Mouse (Mus musculus) embryonic facial prominence, embryonic 14.5 days (tissue): ENCODE measurements at regions not wholly inside any gene's neighbourhood (a gene's known extent, or its start where the extent isn't known, plus 50 kb on each side); places are given as distances from the start of the nearest gene placed in this dataset.

Experiments
- ATAC-seq: fragments of 200-750 bp; cut with Nextera tagmentation; 2 replicates; pipeline ENCODE4 v1.8.0; 2017; ENCODE audit warnings: low read depth, moderate number of reproducible peaks, moderate TSS enrichment
- DNase-seq: peaks from one replicate; pipeline ENCODE4 v3.0.0-alpha.2; 2015; ENCODE audit warnings: low spot score
- H3K27ac ChIP-seq: fragments of 300-500 bp; sonication (generic); replicated peaks from 2 replicates; pipeline ENCODE4 v1.5.1; 2014; ENCODE audit warnings: low read depth, mild to moderate bottlenecking, low read length, moderate library complexity
- H3K27me3 ChIP-seq: fragments of 300-500 bp; sonication (generic); replicated peaks from 2 replicates; pipeline ENCODE4 v1.6.1; 2014; ENCODE audit warnings: low read length; ENCODE audit not compliant: control insufficient read depth, insufficient read depth
- H3K36me3 ChIP-seq: fragments of 300-500 bp; sonication (generic); 2 replicates; pipeline ENCODE4 v1.6.1; 2014; ENCODE audit warnings: low read length, mixed read lengths; ENCODE audit not compliant: control insufficient read depth, insufficient read depth
- H3K4me1 ChIP-seq: fragments of 300-500 bp; sonication (generic); 2 replicates; pipeline ENCODE4 v1.6.1; 2014; ENCODE audit warnings: antibody characterized with exemption, low read length; ENCODE audit not compliant: control insufficient read depth, insufficient read depth
- H3K4me2 ChIP-seq: fragments of 300-500 bp; sonication (generic); 2 replicates; pipeline ENCODE4 v1.6.1; 2014; ENCODE audit warnings: low read depth, mild to moderate bottlenecking, low read length, moderate library complexity, mixed read lengths
- H3K4me3 ChIP-seq: fragments of 300-500 bp; sonication (generic); 2 replicates; pipeline ENCODE4 v1.5.1; 2014; ENCODE audit warnings: low read depth, mild to moderate bottlenecking, low read length
- H3K9ac ChIP-seq: fragments of 300-500 bp; sonication (generic); 2 replicates; pipeline ENCODE4 v1.6.1; 2014; ENCODE audit warnings: low read depth, mild to moderate bottlenecking, low read length, moderate library complexity, mixed read lengths
- H3K9me3 ChIP-seq: fragments of 300-500 bp; sonication (generic); 2 replicates; pipeline ENCODE4 v1.6.1; 2016; ENCODE audit warnings: low read length; ENCODE audit not compliant: control insufficient read depth
- WGBS: fragments of 180-500 bp; shearing (Covaris S2); extraction: QIAGEN DNeasy Blood & Tissue Kit; methylation state at CpG from one replicate; pipeline ENCODE4 v1.1.7; 2014; 5-methylcytosine and 5-hydroxymethylcytosine counted together

DNA sequence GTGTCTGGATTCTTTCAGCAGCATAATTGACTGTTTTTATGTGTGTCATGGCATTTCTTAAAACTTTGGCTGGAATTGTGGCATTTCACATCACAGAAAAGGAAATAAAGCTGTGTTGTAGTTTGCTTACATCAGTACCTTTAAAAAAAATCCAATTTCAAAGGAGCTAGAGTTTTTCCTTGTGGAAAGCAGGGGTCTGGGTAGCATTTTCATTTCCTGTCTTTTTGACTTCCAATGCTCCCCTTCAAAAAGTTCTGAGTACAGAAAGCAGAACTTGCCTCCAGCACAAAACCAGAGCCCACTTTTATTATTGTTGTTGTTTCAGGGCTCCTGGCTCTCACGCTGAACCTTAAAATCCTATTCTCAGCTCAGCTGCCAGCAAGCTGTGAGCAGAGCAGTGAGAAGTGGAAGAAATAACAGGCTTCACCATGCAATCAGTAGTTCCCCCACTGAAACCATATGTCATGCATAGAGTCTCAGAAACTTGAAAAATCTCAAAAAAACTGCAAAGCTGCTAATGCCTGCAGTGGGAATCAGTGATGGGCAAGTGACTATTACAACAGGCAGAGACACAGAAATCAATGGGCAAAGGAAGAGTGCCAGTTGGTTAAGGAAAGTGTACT lies 668.3 kb downstream of the Epha7 start:
- Histone ChIP-seq H3K4me2 (no peak overlapping the region), H3K4me1 (no peaks in the 10 kb centered on the region), H3K9me3 (no peaks in the 10 kb centered on the region), H3K4me3 (no peak overlapping the region), H3K9ac (no peak overlapping the region), H3K36me3 (no peaks in the 10 kb centered on the region), H3K27ac (0 out of 2 replicates have a peak overlapping the region, but pooled peaks have one; percentile 15), H3K27me3 (no peaks in the 10 kb centered on the region)
- ATAC-seq, result no peak; the same call in 1 of the 2 replicates
- whole genome bisulfite sequencing, result 17% methylated on average over 1 of the region's 1 CpGs
- peak; percentile 52 for DNase-seq

DNA sequence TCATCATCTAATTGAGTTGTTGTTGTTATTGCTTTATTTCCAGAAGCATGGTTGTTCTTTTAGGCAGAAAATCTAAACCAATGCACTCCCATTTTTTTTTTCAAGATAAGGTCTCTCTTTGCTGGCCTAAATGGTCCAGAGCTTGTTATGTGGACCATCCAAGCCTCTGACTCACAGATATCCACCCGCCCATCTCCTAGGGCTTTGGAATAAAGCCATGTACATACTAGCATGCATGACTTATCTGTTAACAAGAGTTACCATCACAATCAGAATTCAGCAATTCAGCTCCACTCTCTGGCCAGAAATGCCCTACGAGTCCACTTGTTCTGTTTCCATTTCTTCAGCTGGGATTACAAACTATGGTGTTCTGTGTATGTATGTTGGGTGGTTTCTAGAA lies 669.5 kb downstream of the Epha7 start:
- Histone ChIP-seq H3K9ac (no peak overlapping the region), H3K27ac (no peak overlapping the region), H3K4me3 (no peak overlapping the region), H3K9me3 (no peaks in the 10 kb centered on the region), H3K4me2 (no peak overlapping the region), H3K27me3 (no peaks in the 10 kb centered on the region), H3K4me1 (no peaks in the 10 kb centered on the region), H3K36me3 (no peaks in the 10 kb centered on the region)
- ATAC-seq, result no peak
- no peak for DNase-seq
- 86% methylated on average over 2 of the region's 2 CpGs for WGBS

DNA sequence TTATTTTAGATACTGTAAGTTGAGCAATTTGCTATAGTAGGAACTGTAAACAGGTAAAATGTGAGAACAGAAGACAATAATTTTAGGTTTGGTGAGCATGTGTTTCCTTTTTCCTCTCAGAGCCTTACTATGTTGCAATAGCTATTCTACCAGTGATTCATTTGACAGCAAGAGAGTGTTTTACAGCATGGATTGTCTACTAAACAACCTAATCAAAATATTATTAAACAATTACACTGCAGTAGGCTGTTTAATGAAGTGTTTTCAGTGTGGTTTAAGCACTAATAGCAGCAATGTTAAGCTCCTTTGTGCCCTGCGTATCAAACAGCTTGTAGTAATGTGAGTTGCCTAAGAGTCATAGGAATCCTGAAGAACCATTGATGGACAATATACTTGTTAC lies 687.9 kb downstream of the Epha7 start:
- H3K27me3 ChIP-seq, result no peaks in the 10 kb centered on the region
- WGBS, result 85% methylated on average over 1 of the region's 1 CpGs
- ATAC-seq, result no peak
- H3K4me3 ChIP-seq, result no peak overlapping the region
- H3K9ac ChIP-seq, result no peak overlapping the region
- H3K36me3 ChIP-seq, result no peaks in the 10 kb centered on the region
- no peak overlapping the region for H3K4me2 ChIP-seq
- no peak for DNase-seq
- H3K4me1 ChIP-seq, result no peaks in the 10 kb centered on the region
- no peaks in the 10 kb centered on the region for H3K9me3 ChIP-seq
- no peak overlapping the region for H3K27ac ChIP-seq

DNA sequence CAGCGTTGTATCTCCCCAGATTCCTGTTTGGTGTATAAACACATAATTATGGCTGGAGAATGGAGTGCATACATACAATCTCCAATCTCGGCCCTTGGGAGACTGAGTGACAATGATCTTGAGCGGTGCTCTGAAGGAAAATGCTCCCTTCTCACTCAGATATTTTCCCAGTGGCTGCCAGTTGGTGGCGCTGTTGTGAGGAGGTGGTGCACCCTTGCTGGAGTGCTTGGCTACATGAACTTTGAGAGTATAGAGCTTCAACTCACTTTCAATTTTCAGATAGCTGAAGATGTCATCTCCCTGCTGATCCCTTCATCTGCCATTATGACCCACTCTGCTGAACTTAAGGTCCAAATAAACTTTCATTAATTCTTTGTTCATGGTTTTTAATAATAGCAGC lies 712.1 kb downstream of the Epha7 start:
- no peaks in the 10 kb centered on the region for H3K9me3 ChIP-seq
- 59% methylated on average over 4 of the region's 4 CpGs for WGBS
- H3K9ac ChIP-seq, result no peak overlapping the region
- H3K4me2 ChIP-seq, result no peak overlapping the region
- no peaks in the 10 kb centered on the region for H3K36me3 ChIP-seq
- no peaks in the 10 kb centered on the region for H3K4me1 ChIP-seq
- no peak overlapping the region for H3K4me3 ChIP-seq
- DNase-seq (no peak), ATAC-seq (no peak)
- H3K27me3 ChIP-seq, result no peaks in the 10 kb centered on the region
- H3K27ac ChIP-seq, result no peak overlapping the region

DNA sequence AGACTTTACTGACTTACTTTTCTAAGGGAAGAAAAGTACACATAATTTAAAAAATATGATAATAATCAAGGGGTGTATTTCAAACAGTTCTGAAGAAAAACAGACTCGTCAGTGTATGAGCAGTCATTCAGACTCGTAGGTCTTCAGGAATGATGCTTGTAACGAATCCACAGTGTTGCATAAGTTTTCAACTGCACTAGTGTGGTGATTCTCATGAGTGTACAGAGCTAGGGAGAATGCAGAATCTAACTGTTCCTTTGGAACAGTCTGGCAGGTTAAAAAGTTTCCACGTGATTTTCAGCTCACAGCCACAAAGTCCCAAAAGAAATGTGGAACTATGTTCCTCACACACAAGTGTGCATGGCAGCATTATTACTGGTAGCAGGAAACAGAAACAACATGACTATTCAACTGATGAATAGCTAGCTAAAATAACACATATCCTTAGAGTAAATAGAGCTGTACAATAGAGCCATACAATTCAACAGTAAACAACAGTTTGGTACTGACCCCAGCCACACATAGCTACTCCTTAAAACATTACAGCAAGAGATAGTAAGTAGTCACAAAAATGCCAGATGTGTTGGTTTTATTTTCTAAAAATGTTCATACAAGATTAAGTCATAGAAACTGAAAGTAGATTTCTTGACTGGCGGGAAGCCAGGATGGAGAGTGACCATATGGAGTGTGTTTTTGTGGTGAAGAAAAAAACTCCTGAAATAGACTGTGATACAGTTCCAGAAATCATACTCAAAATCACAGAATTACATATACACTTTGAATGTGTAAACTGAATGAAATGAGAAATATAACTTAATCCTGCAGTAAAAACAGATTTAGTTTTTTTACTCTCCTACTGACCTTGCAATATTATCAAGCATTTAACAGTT lies 713.1 kb downstream of the Epha7 start:
- no peaks in the 10 kb centered on the region for H3K36me3 ChIP-seq
- 57% methylated on average over 5 of the region's 5 CpGs for WGBS
- H3K9me3 ChIP-seq, result no peaks in the 10 kb centered on the region
- DNase-seq, result peak; percentile 51
- no peaks in the 10 kb centered on the region for H3K4me1 ChIP-seq
- H3K9ac ChIP-seq, result no peak overlapping the region
- no peak overlapping the region for H3K4me3 ChIP-seq
- H3K27me3 ChIP-seq, result no peaks in the 10 kb centered on the region
- ATAC-seq, result no peak
- no peak overlapping the region for H3K27ac ChIP-seq
- H3K4me2 ChIP-seq, result no peak overlapping the region
